Mouse (Mus musculus) forebrain, embryonic 10.5 days (tissue): ENCODE measurements around the gene Iqcf1. TPM values are rescaled to one million over a fixed set of nuclear protein-coding genes. Genes with fewer than 3 reads are reported as not detected.

ENCODE experiments used
- DNase-seq: peaks from one replicate; pipeline ENCODE4 v3.0.0-alpha.2; 2017; ENCODE audit warnings: low spot score; ENCODE audit errors: extremely low spot score
- H3K27ac ChIP-seq: fragments of 300-500 bp; sonication (generic); 2 replicates; pipeline ENCODE4 v1.5.1; 2016; ENCODE audit warnings: mild to moderate bottlenecking
- H3K27me3 ChIP-seq: fragments of 300-500 bp; sonication (generic); 2 replicates; pipeline ENCODE4 v1.6.1; 2016; ENCODE audit warnings: mild to moderate bottlenecking; ENCODE audit not compliant: poor library complexity, severe bottlenecking
- H3K36me3 ChIP-seq: fragments of 300-500 bp; sonication (generic); replicated peaks from 2 replicates; pipeline ENCODE4 v1.6.1; 2016; ENCODE audit warnings: mild to moderate bottlenecking, moderate library complexity
- H3K4me1 ChIP-seq: fragments of 300-500 bp; sonication (generic); 2 replicates; pipeline ENCODE4 v1.6.1; 2016
- H3K4me3 ChIP-seq: fragments of 300-500 bp; sonication (generic); 2 replicates; pipeline ENCODE4 v1.5.1; 2016; ENCODE audit warnings: mild to moderate bottlenecking, moderate library complexity
- H3K9me3 ChIP-seq: fragments of 300-500 bp; sonication (generic); 2 replicates; pipeline ENCODE4 v1.6.1; 2016; ENCODE audit warnings: mild to moderate bottlenecking, moderate library complexity
- WGBS: fragments of 180-500 bp; shearing (Covaris S2); methylation state at CpG from one replicate; pipeline ENCODE4 v1.1.7; 2016; 5-methylcytosine and 5-hydroxymethylcytosine counted together
- polyA plus RNA-seq: library from polyadenylated mRNA; unstranded; fragments of >200 nt; fragmentation: Nextera tagmentation; extraction: Ambion mirVana; gene quantifications from 2 replicates; pipeline ENCODE4 v1.2.1, GENCODE M21; 2016

Gene Iqcf1
- polyA plus RNA-seq, 1 experiment from 2014 or later = not detected

- Histone ChIP-seq H3K27ac (peak overlapping the region; percentile 98), H3K9me3 (no peaks in the 10 kb centered on the region), H3K36me3 (peaks cover 70% of the 10 kb centered on the region), H3K4me3 (peak overlapping the region; percentile 93), H3K27me3 (peaks cover 11% of the 10 kb centered on the region), H3K4me1 (peaks cover 88% of the 10 kb centered on the region)
- DNase-seq = no peak
- WGBS = 77% methylated on average over 5 of the region's 5 CpGs
Measured at GRCm38 (mm10) chr9:106457920-106458319, 41.8 kb upstream of the Iqcf1 start.

- 85% methylated on average over 15 of the region's 15 CpGs for WGBS
- Histone ChIP-seq H3K27me3 (peaks cover 31% of the 10 kb centered on the region), H3K9me3 (no peaks in the 10 kb centered on the region), H3K4me1 (peaks cover 94% of the 10 kb centered on the region), H3K27ac (peak overlapping the region; percentile 48; the same call in 1 of the 2 replicates), H3K36me3 (peaks cover 90% of the 10 kb centered on the region), H3K4me3 (peak overlapping the region; percentile 8; the same call in 1 of the 2 replicates)
- no peak for DNase-seq
Measured at GRCm38 (mm10) chr9:106459946-106460345, 39.8 kb upstream of the Iqcf1 start.

GRCm38 (mm10) chr9:106460401-106461025 lies 39.3 kb upstream of the Iqcf1 start:
- Histone ChIP-seq H3K4me3 (no peak overlapping the region), H3K27ac (peak overlapping the region; percentile 20; the same call in 1 of the 2 replicates), H3K9me3 (no peaks in the 10 kb centered on the region), H3K27me3 (peaks cover 37% of the 10 kb centered on the region), H3K4me1 (peaks cover 94% of the 10 kb centered on the region), H3K36me3 (peaks cover 96% of the 10 kb centered on the region)
- WGBS = 84% methylated on average over 18 of the region's 18 CpGs
- DNase-seq = no peak

- Histone ChIP-seq H3K4me3 (no peak overlapping the region), H3K4me1 (peaks cover 93% of the 10 kb centered on the region), H3K36me3 (peaks cover 100% of the 10 kb centered on the region), H3K27me3 (peaks cover 42% of the 10 kb centered on the region), H3K27ac (peak overlapping the region; percentile 20; the same call in 1 of the 2 replicates), H3K9me3 (no peaks in the 10 kb centered on the region)
- 91% methylated on average over 9 of the region's 9 CpGs for WGBS
- DNase-seq = no peak
Measured at GRCm38 (mm10) chr9:106461026-106461415, 38.7 kb upstream of the Iqcf1 start.

GRCm38 (mm10) chr9:106461641-106462429 lies 37.9 kb upstream of the Iqcf1 start:
- Histone ChIP-seq H3K36me3 (peaks cover 97% of the 10 kb centered on the region), H3K27ac (0 out of 2 replicates have a peak overlapping the region, but pooled peaks have one; percentile 15), H3K4me1 (peaks cover 84% of the 10 kb centered on the region), H3K4me3 (no peak overlapping the region), H3K27me3 (peaks cover 45% of the 10 kb centered on the region), H3K9me3 (no peaks in the 10 kb centered on the region)
- WGBS = 87% methylated on average over 16 of the region's 16 CpGs
- DNase-seq = no peak

GRCm38 (mm10) chr9:106462430-106462800 lies 37.4 kb upstream of the Iqcf1 start:
- no peak overlapping the region for H3K4me3 ChIP-seq
- no peaks in the 10 kb centered on the region for H3K9me3 ChIP-seq
- H3K27me3 ChIP-seq = peaks cover 45% of the 10 kb centered on the region
- H3K36me3 ChIP-seq = peaks cover 94% of the 10 kb centered on the region
- DNase-seq = no peak
- 95% methylated on average over 12 of the region's 12 CpGs for WGBS
- peaks cover 79% of the 10 kb centered on the region for H3K4me1 ChIP-seq
- 0 out of 2 replicates have a peak overlapping the region, but pooled peaks have one; percentile 15 for H3K27ac ChIP-seq

- DNase-seq = no peak
- Histone ChIP-seq H3K27ac (no peak overlapping the region), H3K4me1 (peaks cover 69% of the 10 kb centered on the region), H3K9me3 (no peaks in the 10 kb centered on the region), H3K36me3 (peaks cover 85% of the 10 kb centered on the region), H3K27me3 (peaks cover 45% of the 10 kb centered on the region), H3K4me3 (peak overlapping the region; percentile 20)
- 85% methylated on average over 21 of the region's 21 CpGs for WGBS
Measured at GRCm38 (mm10) chr9:106463122-106464063, 36.4 kb upstream of the Iqcf1 start.

GRCm38 (mm10) chr9:106464751-106465541 lies 34.8 kb upstream of the Iqcf1 start:
- Histone ChIP-seq H3K36me3 (peaks cover 69% of the 10 kb centered on the region), H3K27me3 (peaks cover 45% of the 10 kb centered on the region), H3K4me3 (peak overlapping the region; percentile 63), H3K9me3 (no peaks in the 10 kb centered on the region), H3K27ac (peak overlapping the region; percentile 87), H3K4me1 (peaks cover 56% of the 10 kb centered on the region)
- 2% methylated on average over 97 of the region's 99 CpGs for WGBS
- peak; percentile 61 for DNase-seq

- Histone ChIP-seq H3K4me1 (peaks cover 48% of the 10 kb centered on the region), H3K4me3 (peak within 1 kb of the TSS; percentile 63), H3K27ac (peak within 1 kb of the TSS; percentile 87), H3K36me3 (peaks cover 62% of the 10 kb centered on the region), H3K27me3 (peaks cover 45% of the 10 kb centered on the region), H3K9me3 (no peaks in the 10 kb centered on the region)
- WGBS = 38% methylated on average over 26 of the region's 26 CpGs
- DNase-seq = no peak
Measured at GRCm38 (mm10) chr9:106465571-106466200, 34.1 kb upstream of the Iqcf1 start, which contains the start of gene Gpr62. TSS of gene Gpr62 (minus strand) at chr9:106465938.

GRCm38 (mm10) chr9:106466721-106467120 lies 33.0 kb upstream of the Iqcf1 start:
- no peak for DNase-seq
- peaks cover 51% of the 10 kb centered on the region for H3K36me3 ChIP-seq
- H3K27ac ChIP-seq = no peak overlapping the region
- peaks cover 46% of the 10 kb centered on the region for H3K4me1 ChIP-seq
- H3K27me3 ChIP-seq = peaks cover 54% of the 10 kb centered on the region
- no peak overlapping the region for H3K4me3 ChIP-seq
- 92% methylated on average over 6 of the region's 6 CpGs for WGBS
- H3K9me3 ChIP-seq = no peaks in the 10 kb centered on the region

GRCm38 (mm10) chr9:106467746-106468145 lies 32.0 kb upstream of the Iqcf1 start:
- Histone ChIP-seq H3K9me3 (no peaks in the 10 kb centered on the region), H3K27me3 (peaks cover 46% of the 10 kb centered on the region), H3K36me3 (peaks cover 41% of the 10 kb centered on the region), H3K27ac (no peak overlapping the region), H3K4me1 (peaks cover 52% of the 10 kb centered on the region), H3K4me3 (no peak overlapping the region)
- DNase-seq = no peak
- 94% methylated on average over 7 of the region's 7 CpGs for WGBS
